Mouse (Mus musculus): ENCODE data around the gene Egfl7.

Egfl7 gene

GRCm38 (mm10) chr2:26641006-26641647 is 61.3 kb downstream of the Egfl7 start:
- no peak for DNase-seq
